Mouse (Mus musculus): ENCODE results near the gene Clic1.
A peak's percentile ranks its signal among the peaks of the same experiment; 100 is the strongest.

The Clic1 gene

DNA sequence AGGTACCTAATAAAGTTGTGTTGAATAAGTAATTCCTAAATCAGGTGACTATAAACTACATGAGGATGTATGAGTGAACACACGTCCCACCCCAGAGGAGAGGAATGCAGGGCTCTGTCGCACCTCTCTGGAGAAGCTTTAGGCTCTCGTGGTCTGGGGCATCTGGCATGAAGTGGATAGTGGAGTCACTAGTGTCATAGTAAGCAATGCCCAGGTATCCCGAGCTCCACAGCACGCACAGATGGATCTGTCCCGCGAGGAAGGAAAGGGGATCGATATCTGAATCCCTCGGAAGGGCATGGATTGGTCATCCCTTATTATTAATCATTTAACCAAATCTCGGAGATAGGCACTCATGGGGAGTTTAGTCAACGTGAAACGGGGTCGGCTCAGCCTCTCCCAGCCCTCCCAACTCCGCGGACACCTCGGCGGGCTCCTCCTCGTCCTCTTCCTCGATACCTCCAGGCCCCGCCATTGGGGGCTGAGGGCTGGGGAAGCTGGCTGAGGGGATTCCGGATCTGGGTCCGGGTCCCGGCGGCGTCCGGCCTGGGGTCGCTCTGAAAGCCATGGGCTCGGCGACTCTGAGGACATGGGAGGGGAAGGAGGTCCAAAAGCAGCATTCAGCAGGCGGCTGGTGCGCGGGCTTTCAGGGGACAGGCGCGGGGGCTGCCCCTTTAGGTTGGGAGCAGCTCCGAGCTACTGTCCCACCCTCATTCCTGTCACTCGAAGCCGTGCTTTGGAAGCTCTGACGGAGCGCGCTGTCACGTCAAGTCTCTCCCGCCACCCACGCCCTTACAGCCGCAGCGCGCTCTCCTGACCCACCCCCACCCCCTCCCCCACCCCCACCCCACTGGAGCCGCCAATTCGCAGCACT, 3.7 kb upstream of the Clic1 start:
- DNase-seq (ENCODE audit: low spot score), result no peak

DNA sequence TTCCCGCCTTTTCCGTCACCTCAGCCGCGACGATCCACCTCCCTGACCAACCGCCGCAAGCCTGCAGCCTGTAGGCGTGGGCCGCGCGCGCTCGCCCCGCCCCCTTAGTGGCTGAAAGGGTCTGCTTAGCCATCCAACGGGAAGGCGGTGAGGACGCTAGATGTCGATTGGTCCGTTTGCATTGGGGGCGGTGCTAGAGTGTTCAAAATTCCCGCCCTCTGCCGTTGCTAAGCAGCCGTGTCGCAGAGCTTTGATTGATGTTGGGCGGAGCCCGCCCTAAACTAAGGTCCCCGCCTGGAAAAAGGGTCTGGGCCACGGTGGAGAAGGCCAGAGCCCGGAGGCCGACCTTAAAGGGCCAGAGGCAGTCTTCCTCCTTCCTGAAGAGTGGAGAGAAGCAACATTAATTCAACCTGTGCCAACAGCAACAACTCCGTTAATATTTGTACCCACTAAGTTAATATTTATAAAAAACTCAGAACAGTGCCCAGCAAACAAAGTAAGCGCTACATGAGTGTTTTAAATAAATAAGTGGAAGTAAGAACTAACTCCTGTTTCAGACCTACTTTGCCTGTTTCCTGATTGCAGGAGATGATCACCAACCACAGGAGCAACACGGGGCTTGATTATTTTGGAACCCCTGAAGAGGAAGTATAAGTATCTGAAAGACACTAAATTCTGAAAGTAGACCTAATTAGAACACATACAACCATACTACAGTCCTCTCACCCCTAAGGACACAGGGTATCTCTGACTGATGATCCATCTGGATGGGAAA, 2.9 kb upstream of the Clic1 start, which contains the start of gene Msh5:
Gene Msh5 (minus strand): TSS at position 65 of the 775 bp plus-strand sequence.
- DNase-seq (ENCODE audit: low spot score), result peak; percentile 96

DNA sequence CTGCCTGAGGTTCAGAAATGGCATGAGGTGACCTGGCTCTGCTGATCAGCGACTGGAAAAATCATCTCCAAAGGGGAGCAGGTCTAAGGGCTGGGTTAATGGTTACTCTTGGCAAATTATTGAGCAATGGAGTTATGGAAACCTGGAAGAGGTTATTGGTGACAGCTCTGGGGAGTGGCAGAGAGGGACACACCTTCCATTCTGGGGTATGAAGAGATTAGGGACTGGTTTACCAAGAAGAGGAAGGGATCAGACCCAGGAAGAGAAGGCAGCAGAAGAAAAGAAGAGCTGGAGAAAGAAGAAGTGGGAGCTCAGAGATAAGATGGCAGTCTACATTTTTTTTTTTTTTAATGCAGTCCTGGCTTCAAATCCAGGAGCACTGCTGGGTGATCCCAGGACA, 2.1 kb upstream of the Clic1 start:
- no peak for DNase-seq (ENCODE audit: low spot score)

DNA sequence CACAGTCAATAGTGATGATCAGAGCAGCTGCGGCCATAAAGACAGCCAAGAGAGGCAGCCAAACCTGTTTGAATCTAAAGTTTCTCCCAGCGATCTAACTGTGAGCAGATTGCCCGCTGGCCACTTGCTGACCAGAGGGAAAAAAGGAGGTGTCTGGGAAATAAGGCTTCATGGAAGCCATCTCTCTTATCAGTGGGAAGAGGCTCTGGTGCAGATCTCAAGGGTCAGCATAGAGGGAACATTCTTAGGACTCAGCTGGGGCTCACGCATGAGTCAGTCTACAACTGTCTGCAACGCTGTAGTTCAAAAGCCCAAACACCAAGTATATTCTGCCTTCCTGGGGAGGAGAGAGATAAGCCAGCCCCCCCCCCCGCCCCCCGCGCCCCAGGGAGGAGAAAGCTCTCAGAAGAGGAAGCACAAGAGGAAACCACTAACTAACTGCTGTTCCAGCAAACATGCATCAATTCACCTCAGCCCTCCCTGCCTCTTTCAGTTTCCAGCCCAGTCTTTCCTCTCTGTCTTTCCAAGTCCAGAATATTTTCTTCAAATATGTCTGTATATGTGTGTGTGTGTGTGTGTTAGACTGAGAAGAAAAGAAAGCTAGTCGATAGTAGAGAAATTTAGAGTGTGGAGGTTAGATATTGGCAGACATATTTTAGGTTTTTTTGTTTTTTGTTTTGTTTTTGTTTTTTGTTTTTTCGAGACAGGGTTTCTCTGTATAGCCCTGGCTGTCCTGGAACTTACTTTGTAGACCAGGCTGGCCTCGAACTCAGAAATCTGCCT, 1.4 kb upstream of the Clic1 start:
- no peak for DNase-seq (ENCODE audit: low spot score)

DNA sequence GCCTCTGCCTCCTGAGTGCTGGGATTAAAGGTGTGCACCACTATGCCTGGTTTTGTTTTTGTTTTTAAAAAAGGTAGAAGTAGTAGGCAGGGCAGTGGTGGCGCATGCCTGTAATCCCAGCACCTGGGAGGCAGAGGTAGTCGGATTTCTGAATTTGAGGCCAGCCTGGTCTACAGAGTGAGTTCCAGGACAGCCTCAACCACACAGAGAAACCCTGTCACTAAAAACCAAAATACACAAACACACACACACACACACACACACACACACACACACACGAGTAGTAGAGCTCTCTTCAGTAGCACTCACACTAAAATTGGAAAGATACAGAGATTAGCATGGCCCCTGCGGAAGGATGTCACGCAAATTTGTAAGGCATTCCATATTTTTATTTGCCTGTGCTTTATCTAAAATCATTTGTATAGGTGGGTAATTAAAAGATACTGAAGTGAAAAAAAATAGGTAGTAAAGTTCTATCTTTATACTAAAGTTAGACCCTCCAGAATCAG, 780 bp upstream of the Clic1 start:
- no peak for DNase-seq (ENCODE audit: low spot score)

DNA sequence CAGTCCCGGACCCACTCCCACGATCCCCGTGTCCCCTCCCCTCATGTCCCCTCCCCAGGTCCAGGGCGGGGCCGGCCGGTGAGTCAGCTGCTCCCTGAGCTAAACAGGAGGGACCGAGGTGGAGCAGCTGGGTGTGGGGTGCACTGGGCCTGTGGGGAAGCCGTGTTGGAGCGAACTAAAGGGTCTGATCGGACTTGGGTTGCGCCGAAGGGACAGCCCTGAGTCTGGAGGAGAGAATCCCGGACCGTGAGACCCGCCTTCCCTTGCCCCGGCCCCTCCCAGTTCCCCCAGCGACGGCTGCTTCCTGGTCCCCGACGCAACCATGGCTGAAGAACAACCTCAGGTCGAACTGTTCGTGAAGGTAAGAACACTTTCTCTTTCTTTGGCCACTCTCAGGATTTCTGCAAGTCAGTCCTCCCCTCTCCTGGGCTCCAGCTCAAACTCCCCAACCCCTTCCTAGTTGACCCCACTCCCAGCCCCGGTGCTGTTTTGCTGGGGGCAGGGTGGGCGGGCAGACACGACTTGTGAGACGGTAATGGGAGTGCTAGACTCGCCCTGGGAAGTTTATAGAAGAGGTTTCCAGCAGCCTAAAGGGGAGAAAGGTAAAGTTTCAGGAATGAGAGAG, 472 bp downstream of the Clic1 start:
- DNase-seq (ENCODE audit: low spot score), result peak; percentile 66

DNA sequence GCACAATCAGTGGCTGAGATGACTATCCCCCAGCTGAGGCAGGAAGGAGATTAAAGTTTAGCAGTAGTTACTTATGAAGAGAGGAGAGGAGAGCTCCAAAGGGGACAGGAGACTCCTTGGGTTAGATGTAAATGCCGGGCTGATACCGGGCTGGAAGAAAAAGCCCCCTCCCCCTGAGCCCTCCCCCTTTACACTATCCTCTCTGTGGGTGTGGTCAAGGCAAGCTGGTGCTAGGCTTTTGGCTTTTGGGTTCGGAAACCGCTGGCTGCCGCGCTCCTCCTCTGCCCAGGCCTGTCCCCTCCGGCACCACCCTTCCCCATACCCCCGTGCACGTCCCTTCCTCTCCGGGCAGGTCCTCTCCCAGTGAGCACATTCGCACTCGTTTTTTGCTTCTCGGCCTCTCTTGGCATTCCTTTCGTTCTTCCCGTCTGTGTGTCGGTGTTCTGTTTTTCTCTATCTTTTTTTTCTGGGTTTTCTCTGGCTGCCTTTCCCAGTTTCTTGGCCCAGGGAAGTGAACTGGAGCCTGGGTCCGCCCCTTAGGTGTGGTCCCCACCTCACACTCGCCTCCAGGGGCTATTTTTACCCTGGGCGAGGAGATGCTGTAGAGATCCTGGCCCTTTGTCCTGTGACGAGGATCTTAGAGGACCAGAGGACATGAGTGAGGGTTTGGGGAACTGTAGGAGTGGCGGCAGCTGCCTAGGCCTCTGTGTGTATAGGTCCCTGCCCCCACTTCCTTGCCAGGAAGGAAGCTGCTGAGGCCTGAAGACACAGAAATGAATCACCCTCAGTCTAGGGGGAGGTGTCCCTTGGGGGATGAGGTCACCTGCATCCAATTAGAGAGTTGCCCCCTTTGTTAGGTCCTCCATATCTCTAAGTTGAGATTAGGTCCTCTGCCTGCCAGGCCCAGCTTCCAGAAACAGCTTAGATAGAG, 1.7 kb downstream of the Clic1 start:
- no peak for DNase-seq (ENCODE audit: low spot score)

DNA sequence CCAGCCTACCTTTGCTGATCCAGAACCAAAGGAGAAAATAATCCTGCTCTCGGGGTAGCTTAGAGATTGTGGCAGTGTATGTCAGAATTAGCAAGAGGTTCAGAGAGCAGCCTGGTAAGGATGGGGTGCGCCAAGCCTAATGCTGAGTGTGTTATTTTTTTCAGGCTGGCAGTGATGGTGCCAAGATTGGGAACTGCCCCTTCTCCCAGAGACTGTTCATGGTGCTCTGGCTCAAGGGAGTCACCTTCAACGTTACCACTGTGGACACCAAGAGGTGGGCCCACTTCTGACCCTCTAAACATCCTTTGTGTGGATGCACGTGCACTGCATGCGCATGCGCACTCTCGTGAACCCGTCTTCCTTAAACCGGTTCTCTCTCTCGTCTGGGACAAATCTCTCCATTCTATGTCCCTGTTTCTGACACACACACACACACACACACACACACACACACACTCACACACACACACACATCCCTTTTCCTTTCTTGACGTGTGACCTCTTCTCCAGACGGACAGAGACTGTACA, 2.6 kb downstream of the Clic1 start:
- DNase-seq (ENCODE audit: low spot score), result no peak

DNA sequence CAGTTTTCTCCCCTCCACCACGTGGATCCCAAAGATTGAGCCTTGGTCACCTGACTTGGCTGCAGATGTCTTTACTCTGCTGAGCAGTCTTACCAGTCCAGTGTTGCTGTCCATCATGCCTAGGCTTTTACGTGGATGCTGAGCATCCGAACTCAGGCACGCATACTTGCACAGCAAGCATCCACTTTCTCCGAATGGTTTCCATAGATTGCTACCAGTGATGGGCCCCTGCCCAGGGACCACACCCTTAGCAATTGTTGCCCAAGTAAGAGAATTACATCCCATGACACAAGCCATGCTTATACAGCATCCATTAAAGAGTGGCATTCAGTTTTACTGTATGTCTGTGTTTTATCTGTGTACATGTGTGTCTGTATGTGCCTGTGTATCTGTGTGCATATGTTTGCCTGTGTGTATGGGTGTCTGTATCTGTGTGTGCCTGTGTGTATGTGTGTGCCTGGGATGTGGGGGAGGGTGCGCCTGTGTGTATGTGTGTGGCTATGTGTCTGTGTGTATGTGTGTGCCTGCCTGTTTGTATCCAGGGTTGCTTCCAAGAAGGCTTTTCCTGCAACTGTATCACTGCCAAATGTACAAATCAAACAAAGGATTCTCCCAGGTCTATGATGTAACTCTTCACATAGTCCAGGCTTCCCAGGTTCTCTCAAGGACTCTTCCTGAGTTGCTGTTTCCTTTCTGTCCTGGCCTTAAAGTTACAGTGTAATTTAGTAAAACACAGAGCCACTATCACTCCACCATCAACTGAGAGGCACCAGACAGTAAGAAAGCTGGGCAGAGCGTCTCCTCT, 6.1 kb downstream of the Clic1 start:
- DNase-seq (ENCODE audit: low spot score), result no peak

DNA sequence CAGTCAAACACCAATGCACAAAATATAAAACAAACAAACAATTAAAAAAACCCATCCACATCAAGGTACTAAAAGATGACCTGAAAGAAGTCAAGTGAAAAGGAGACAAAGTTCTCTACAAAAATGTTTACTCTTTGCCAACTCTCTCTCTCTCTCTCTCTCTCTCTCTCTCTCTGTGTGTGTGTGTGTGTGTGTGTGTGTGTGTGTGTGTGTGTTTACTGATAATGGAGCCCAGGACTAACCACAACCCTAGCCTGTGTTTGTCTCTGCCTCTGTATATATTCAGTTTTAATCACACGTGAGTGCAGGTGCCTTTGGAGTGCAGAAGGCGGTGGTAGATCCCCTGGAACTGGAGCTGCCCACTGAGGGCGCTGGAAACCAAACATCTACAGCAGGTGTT, 7.3 kb downstream of the Clic1 start:
- DNase-seq (ENCODE audit: low spot score), result no peak

DNA sequence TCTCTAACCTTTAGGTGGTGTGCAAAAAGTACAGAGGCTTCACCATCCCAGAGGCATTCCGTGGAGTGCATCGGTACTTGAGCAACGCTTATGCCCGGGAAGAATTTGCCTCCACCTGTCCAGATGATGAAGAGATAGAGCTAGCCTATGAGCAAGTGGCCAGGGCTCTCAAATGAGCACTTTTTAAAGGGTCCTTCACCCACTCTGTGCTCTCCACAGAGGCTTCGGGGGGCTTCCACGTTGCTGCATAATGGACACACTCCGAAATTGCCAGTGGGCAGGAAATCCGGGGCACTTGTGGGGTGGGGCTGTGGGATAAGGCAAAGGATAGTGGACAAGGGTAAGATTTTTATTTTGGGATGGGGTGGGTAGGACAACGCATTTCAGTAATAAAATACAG, 8.6 kb downstream of the Clic1 start:
- no peak for DNase-seq (ENCODE audit: low spot score)

DNA sequence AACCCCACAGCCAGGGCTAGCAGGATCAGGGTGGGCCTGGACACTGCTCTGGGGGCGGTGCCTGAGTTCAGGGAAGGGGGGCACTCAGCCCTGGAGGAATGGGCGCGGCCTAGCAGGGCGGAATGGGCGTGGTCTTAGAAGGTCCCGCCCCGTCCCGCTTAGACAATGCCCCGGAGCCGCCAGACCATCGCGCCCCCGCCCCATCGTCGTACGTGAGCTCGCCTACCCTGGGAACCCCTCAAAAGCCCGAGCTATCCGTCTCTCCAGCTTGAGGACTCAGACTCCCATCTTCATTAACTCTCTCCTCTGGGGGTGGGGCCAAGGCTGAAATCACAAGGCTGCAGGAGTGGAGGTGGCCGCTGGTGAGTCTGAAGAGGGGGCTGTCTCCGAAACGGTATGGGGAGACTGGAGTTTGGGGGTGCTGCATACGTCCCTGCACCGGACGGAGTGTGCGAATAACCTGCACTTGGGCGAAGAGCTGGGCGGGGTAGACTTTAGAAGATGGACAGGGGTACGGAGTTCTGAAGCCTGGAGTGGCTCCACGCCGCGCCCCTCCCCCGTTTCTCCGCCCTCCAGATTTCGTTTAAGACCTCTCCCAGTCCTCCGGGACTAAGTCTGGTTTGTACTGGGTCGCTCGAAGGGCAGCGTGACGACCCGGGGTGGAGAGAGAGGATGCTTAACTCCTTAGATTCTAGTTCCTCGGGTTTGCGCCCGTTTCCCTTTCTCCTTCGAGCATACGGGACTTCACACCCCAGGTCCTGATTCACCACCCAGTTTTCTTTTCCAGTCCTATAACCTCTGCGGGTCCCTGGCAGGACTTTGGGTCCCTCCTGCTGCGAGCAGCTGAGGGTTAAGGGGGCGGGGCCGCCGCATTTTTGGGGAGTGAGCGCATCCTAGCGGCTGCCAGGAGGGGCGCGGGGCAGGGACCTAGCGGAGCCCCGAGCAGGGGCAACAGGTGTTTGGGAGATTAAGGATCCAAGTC, 9.4 kb downstream of the Clic1 start, which contains the start of gene Ddah2:
Gene Ddah2 (plus strand): TSS at position 125 of the 982 bp plus-strand sequence.
- peak; percentile 90 for DNase-seq (ENCODE audit: low spot score)

DNA sequence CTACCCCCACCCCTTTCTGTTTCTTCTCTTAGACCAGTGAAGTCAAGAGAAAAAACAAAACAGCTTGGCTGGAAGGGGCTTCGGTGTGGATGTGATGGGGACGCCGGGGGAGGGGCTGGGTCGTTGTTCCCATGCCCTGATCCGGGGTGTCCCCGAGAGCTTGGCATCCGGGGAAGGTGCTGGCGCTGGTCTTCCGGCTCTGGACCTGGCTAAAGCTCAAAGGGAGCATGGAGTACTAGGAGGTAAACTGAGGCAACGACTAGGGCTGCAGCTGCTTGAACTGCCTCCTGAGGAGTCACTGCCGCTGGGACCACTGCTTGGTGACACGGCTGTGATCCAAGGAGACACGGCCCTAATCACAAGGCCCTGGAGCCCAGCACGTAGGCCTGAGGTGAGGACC, 10.3 kb downstream of the Clic1 start:
- no peak for DNase-seq (ENCODE audit: low spot score)

DNA sequence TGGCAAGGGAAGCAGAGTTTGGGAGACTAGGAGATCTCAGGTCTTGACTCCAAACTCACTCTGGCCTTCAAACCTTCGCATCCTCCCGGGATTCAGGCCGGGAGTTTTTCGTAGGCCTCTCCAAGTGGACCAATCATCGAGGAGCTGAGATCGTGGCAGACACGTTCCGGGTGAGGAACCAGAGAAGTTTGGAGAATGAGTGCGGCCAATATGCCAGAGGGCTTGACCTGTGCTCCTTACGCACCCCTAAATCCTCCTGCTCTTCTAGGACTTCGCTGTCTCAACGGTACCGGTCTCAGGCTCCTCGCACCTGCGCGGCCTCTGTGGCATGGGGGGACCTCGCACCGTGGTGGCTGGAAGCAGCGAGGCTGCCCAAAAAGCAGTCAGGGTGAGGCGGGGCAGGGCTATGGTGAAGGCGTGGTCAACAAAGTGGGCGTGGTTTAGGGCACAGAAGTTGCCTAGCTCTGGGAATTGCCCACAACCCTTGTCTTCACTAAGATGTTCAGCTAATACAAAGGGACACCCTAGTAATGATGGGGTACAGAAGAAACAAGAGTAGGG, 11.1 kb downstream of the Clic1 start:
- DNase-seq (ENCODE audit: low spot score), result no peak

DNA sequence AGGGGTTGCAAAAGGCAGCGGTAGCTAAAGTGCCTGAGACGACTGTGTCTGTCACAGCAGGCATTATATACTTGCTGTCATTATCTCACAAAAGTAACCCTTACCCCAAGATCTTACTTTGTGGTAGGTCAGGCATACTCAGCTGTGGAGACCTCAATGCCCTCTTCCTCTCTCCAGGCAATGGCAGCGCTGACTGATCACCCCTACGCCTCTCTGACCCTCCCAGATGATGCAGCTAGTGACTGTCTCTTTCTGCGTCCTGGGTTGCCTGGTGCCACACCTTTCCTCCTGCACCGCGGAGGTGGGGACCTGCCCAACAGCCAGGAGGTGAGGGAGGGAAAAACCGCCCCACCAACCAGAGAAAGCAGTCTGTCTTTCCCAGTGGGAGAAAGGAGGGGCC, 11.5 kb downstream of the Clic1 start:
- no peak for DNase-seq (ENCODE audit: low spot score)

DNA sequence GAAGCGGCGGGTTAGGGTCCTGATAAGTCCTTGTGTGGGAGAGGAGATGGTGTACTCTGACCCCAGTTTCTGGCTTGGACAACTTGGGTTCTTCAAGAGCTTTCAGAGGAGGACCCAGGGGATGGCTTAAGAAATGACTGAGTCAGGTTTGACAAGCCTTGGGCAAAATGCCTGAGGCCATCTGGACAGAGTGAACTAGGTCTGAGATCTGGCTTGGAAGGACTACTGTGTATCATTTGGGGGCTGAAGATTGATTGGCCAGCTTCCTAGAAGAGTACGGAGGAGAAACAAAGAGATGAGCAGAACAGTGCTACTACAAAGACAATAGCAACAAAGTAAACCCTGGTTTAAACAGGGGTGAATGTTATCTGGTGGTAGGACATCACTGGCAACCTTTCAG, 13.7 kb downstream of the Clic1 start:
- DNase-seq (ENCODE audit: low spot score), result no peak

DNA sequence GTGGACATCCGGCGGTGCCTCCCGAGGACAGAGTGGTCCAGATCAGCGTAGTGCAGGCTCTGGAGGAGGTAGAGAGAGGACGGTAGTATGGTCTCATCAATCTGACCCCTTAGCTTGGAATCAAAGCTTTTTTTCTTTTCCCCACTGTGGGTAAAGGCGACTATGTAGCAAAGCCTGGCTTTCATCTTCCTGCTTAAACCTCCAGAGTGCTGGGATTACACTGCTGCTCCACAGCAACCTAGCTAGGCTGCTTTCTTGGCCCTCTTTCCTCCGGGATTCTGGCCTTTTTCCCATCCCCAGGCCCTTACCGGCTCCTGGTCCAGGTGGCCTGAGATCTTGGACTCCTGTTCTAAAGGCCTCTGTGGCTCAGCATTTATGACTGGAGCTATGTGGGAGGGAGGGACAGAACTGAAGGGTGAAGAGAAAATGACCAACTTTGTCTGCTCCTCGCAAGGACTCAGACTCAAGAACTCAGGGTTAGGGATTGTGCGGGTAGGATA, 14.7 kb downstream of the Clic1 start:
- no peak for DNase-seq (ENCODE audit: low spot score)

Measured in ovary, postnatal 14 days (tissue).